Mouse (Mus musculus): ENCODE measurements around the gene Mum1. TPM values are rescaled to one million over a fixed set of nuclear protein-coding genes. Genes with fewer than 3 reads are reported as not detected.

The Mum1 gene
- polyA plus RNA-seq, 1 experiment from 2014 or later = 21.9 TPM

DNA sequence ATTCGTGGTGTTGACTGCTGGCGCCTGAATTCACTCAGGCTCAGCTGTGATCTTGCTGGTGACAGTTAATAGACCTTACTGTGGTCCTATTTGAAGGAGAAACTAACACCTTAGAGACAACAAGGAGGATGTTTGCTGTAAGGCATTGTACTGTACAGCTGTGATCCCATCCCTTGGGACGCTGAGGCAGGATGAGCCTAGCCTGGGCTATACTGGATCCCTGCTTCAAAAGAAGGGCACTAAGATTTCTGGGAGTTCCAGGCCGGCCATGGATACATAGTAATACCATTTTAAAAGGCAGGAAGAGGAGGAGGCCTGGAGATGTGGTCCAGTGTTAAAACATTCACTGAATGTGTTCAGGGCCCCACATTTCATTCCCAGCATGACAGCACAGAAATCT is 24.3 kb downstream of the Mum1 start:
- TF ChIP-seq CTCF (IDR thresholded peaks at IDR 0.05; ENCODE audit: low read depth) = no peak
- Histone ChIP-seq H3K27me3 (replicated peaks; ENCODE audit: control insufficient read depth, insufficient read depth, low read length) (no peaks in the 10 kb centered on the region), H3K36me3 (ENCODE audit: control insufficient read depth, insufficient read depth) (peaks cover 35% of the 10 kb centered on the region), H3K27ac (ENCODE audit: low read depth, low read length) (no peak overlapping the region), H3K4me1 (replicated peaks; ENCODE audit: control insufficient read depth, insufficient read depth, low read length) (no peaks in the 10 kb centered on the region), H3K4me3 (ENCODE audit: low read depth, low read length) (peak overlapping the region; percentile 79; the same call in 1 of the 2 replicates), H3K4me2 (replicated peaks; ENCODE audit: low read depth) (peak overlapping the region; percentile 81), H3K9ac (ENCODE audit: low read depth, low read length) (0 out of 2 replicates have a peak overlapping the region, but pooled peaks have one; percentile 83), H3K9me3 (ENCODE audit: control insufficient read depth) (no peaks in the 10 kb centered on the region)
- WGBS = 86% methylated on average over 4 of the region's 4 CpGs
- ATAC-seq = no peak

DNA sequence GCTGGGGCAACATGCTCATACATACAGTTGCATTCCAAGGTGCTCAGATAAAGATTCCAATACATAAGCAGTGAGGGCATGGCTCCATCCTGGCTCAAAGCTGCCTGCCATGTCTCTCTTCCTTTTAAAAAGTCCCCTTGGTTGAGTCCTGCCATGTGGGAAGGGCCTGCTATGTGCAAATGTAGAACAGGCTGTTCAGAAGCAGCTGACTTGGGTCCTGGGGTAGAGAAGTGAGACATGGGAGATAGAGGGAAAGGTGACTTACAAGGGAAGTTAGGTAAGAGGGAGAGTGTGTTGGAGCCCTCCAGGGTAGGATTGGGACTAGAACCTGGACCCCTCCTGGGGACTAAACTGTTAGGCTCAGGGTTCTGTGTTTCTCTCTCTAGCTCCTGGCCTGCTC is 25.8 kb downstream of the Mum1 start:
- no peak overlapping the region for H3K27ac ChIP-seq (ENCODE audit: low read depth, low read length)
- no peak overlapping the region for H3K4me3 ChIP-seq (ENCODE audit: low read depth, low read length)
- H3K27me3 ChIP-seq (replicated peaks; ENCODE audit: control insufficient read depth, insufficient read depth, low read length) = no peaks in the 10 kb centered on the region
- no peaks in the 10 kb centered on the region for H3K9me3 ChIP-seq (ENCODE audit: control insufficient read depth)
- no peak for ATAC-seq
- no peak for TF ChIP-seq CTCF (IDR thresholded peaks at IDR 0.05; ENCODE audit: low read depth)
- no peak overlapping the region for H3K4me2 ChIP-seq (replicated peaks; ENCODE audit: low read depth)
- H3K9ac ChIP-seq (ENCODE audit: low read depth, low read length) = no peak overlapping the region
- peaks cover 49% of the 10 kb centered on the region for H3K36me3 ChIP-seq (ENCODE audit: control insufficient read depth, insufficient read depth)
- no peaks in the 10 kb centered on the region for H3K4me1 ChIP-seq (replicated peaks; ENCODE audit: control insufficient read depth, insufficient read depth, low read length)

DNA sequence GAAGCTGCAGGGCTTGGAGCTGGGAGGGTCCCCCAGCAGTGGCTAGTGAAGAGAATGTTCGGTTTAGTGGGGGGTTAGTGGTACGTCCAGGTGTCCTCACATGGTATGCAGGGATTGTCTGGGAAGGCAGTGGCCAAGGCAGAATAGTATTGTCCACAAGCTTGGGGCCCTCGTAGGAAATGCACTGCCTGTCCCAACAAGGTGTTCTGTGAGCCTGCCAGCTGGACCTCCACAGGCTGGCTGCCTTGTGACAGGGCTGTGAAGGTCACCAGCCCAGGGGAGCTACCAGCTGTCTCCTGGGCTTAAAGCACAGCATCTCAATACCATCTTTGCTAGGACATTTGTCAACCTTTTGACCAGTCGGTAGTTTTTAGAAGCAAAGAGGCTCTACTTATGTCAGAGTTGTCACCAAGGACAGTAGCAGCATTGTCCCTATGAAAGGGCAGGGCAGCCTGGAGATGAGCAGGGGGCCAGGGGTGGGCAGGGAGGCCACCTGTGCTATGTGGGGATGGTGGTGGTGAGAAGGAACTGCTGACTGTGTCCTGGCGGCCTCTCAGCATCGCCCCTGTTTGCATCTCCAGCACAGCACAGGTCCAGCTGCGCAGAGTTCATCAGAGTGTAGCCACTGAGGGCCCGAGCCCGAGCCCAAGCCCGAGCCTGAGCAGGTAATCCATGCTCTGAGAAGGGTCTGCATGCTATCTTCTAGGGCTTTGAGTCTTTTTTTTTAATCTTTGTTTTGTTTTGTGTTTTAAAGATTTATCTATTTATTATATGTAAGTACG is 26.4 kb downstream of the Mum1 start:
- 88% methylated on average over 11 of the region's 11 CpGs for WGBS

DNA sequence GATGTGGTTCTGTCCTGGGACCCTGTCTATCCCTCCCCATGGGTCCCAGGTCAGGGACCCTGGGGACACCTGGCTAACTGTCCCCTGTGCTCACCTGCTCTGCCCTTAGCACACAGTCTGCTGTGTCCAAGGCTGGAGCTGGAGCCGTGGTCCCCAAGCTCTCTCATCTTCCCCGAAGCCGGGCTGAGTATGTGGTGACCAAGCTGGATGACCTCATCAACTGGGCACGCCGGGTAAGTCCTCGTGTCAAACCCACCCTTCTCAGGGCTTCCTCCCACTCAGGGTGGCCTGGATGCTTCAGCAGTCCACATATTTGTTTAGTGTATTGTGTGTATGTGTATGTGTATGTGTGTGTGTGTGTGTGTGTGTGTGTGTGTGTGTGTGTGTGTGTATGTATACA is 27.3 kb downstream of the Mum1 start:
- no peak for TF ChIP-seq CTCF (IDR thresholded peaks at IDR 0.05; ENCODE audit: low read depth)
- H3K9me3 ChIP-seq (ENCODE audit: control insufficient read depth) = no peaks in the 10 kb centered on the region
- no peaks in the 10 kb centered on the region for H3K27me3 ChIP-seq (replicated peaks; ENCODE audit: control insufficient read depth, insufficient read depth, low read length)
- no peak overlapping the region for H3K27ac ChIP-seq (ENCODE audit: low read depth, low read length)
- WGBS = 65% methylated on average over 6 of the region's 6 CpGs
- peaks cover 63% of the 10 kb centered on the region for H3K36me3 ChIP-seq (ENCODE audit: control insufficient read depth, insufficient read depth)
- no peak for ATAC-seq
- no peak overlapping the region for H3K9ac ChIP-seq (ENCODE audit: low read depth, low read length)
- no peak overlapping the region for H3K4me3 ChIP-seq (ENCODE audit: low read depth, low read length)
- H3K4me1 ChIP-seq (replicated peaks; ENCODE audit: control insufficient read depth, insufficient read depth, low read length) = no peaks in the 10 kb centered on the region
- H3K4me2 ChIP-seq (replicated peaks; ENCODE audit: low read depth) = no peak overlapping the region

More for the DNA sequence above, 26.4 kb downstream of the Mum1 start:
- Histone ChIP-seq H3K9me3 (ENCODE audit: control insufficient read depth) (no peaks in the 10 kb centered on the region), H3K27ac (ENCODE audit: low read depth, low read length) (no peak overlapping the region), H3K4me3 (ENCODE audit: low read depth, low read length) (no peak overlapping the region), H3K4me1 (replicated peaks; ENCODE audit: control insufficient read depth, insufficient read depth, low read length) (no peaks in the 10 kb centered on the region), H3K9ac (ENCODE audit: low read depth, low read length) (no peak overlapping the region), H3K27me3 (replicated peaks; ENCODE audit: control insufficient read depth, insufficient read depth, low read length) (no peaks in the 10 kb centered on the region), H3K36me3 (ENCODE audit: control insufficient read depth, insufficient read depth) (peaks cover 54% of the 10 kb centered on the region), H3K4me2 (replicated peaks; ENCODE audit: low read depth) (no peak overlapping the region)
- ATAC-seq = no peak
- TF ChIP-seq CTCF (IDR thresholded peaks at IDR 0.05; ENCODE audit: low read depth) = no peak

- Histone ChIP-seq H3K4me1 (replicated peaks; ENCODE audit: control insufficient read depth, insufficient read depth, low read length) (0 out of 2 replicates have a peak, but pooled peaks cover 2% of the 10 kb centered on the region), H3K4me3 (ENCODE audit: low read depth, low read length) (no peak overlapping the region), H3K9ac (ENCODE audit: low read depth, low read length) (no peak overlapping the region), H3K27ac (ENCODE audit: low read depth, low read length) (no peak overlapping the region), H3K27me3 (replicated peaks; ENCODE audit: control insufficient read depth, insufficient read depth, low read length) (no peaks in the 10 kb centered on the region), H3K36me3 (ENCODE audit: control insufficient read depth, insufficient read depth) (peaks cover 70% of the 10 kb centered on the region), H3K4me2 (replicated peaks; ENCODE audit: low read depth) (no peak overlapping the region), H3K9me3 (ENCODE audit: control insufficient read depth) (no peaks in the 10 kb centered on the region)
- ATAC-seq = no peak
- 93% methylated on average over 26 of the region's 26 CpGs for WGBS
- TF ChIP-seq CTCF (IDR thresholded peaks at IDR 0.05; ENCODE audit: low read depth) = no peak
Observed at GRCm38 (mm10) chr10:80254331-80255297, 28.4 kb downstream of the Mum1 start.

DNA sequence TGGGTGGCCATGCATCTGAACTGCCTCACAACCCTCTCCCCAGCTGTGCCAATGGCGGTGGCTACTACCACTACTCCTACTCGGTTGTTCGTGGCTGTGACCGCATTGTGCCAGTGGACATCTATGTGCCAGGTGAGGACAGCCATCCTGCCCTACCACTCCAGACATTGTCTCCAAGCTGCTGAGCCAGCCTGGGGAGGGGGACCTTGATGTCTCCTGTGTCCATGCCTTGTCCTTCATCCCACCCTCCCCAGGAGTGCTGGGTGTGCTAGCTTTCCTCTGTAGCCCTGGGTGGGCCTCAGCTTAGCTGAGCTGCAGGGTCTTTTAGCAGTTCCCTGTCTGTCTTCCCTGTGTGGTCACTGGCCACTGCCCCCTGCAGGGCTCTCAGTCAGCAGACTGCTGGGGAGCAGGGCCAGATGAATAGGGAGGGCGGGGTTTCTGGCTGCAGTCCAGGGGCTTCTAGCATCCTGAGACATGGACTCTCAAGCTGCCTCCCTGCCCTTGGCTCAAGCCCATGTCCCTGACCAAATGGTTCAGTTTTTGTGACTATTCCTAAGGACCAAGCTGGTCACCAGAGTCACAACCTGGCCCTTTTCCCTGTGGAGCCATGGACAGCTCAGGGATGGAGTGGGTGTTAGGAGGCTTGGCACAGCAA is 29.8 kb downstream of the Mum1 start:
- Histone ChIP-seq H3K27me3 (replicated peaks; ENCODE audit: control insufficient read depth, insufficient read depth, low read length) (no peaks in the 10 kb centered on the region), H3K4me1 (replicated peaks; ENCODE audit: control insufficient read depth, insufficient read depth, low read length) (peaks cover 7% of the 10 kb centered on the region; the same call in 1 of the 2 replicates), H3K9me3 (ENCODE audit: control insufficient read depth) (no peaks in the 10 kb centered on the region), H3K4me2 (replicated peaks; ENCODE audit: low read depth) (no peak overlapping the region), H3K36me3 (ENCODE audit: control insufficient read depth, insufficient read depth) (peaks cover 70% of the 10 kb centered on the region), H3K27ac (ENCODE audit: low read depth, low read length) (no peak overlapping the region), H3K9ac (ENCODE audit: low read depth, low read length) (no peak overlapping the region), H3K4me3 (ENCODE audit: low read depth, low read length) (no peak overlapping the region)
- TF ChIP-seq CTCF (IDR thresholded peaks at IDR 0.05; ENCODE audit: low read depth) = peak; percentile 35
- 94% methylated on average over 5 of the region's 5 CpGs for WGBS
- no peak for ATAC-seq
